Mouse (Mus musculus) ES-E14 (cell line): ENCODE measurements at regions not wholly inside any gene's neighbourhood (a gene's known extent, or its start where the extent isn't known, plus 50 kb on each side); places are given as distances from the start of the nearest gene placed in this dataset.

Experiments used
- DNase-seq: peaks from one replicate; pipeline ENCODE4 v3.0.0-alpha.2; 2013; ENCODE audit warnings: low read depth, low spot score
- H3K27ac ChIP-seq: 2 replicates; pipeline ENCODE4 v1.5.1; 2012; ENCODE audit warnings: low read depth, mild to moderate bottlenecking, low read length, moderate library complexity, mixed read lengths; ENCODE audit not compliant: poor library complexity, insufficient read depth, severe bottlenecking
- H3K36me3 ChIP-seq: 2 replicates; pipeline ENCODE4 v1.6.1; 2012; ENCODE audit warnings: mild to moderate bottlenecking, low read length, moderate library complexity, mixed read lengths; ENCODE audit not compliant: control insufficient read depth, poor library complexity, insufficient read depth, severe bottlenecking
- H3K4me1 ChIP-seq, 2 experiments: fragments of 150-350 bp in 1 of 2; sonication (generic) in 1 of 2; 2 replicates each; pipeline ENCODE4 v1.6.1; 2012; ENCODE audit warnings: low read length in 2 of 2, mild to moderate bottlenecking in 1 of 2, mixed read lengths in 1 of 2; ENCODE audit not compliant: control insufficient read depth in 2 of 2, insufficient read depth in 2 of 2, poor library complexity in 1 of 2
- H3K4me3 ChIP-seq, 2 experiments: fragments of 150-350 bp in 1 of 2; sonication (generic) in 1 of 2; 2 replicates each; pipeline ENCODE4 v1.5.1; 2012; ENCODE audit warnings: low read length in 2 of 2, low read depth in 1 of 2, mild to moderate bottlenecking in 1 of 2, mixed read lengths in 1 of 2; ENCODE audit not compliant: insufficient read depth in 1 of 2, poor library complexity in 1 of 2, severe bottlenecking in 1 of 2
- H3K9ac ChIP-seq: 2 replicates; pipeline ENCODE4 v1.6.1; 2012; ENCODE audit warnings: low read depth, mild to moderate bottlenecking, low read length, mixed read lengths; ENCODE audit not compliant: poor library complexity, insufficient read depth, severe bottlenecking
- H3K9me3 ChIP-seq: fragments of 150-350 bp; sonication (generic); 2 replicates; pipeline ENCODE4 v1.6.1; 2012; ENCODE audit warnings: low read depth, mild to moderate bottlenecking, low read length; ENCODE audit not compliant: control insufficient read depth, insufficient read depth
- CHD2 ChIP-seq: IDR thresholded peaks from 2 replicates; pipeline ENCODE4 v1.6.1; 2014; ENCODE audit warnings: mild to moderate bottlenecking, low read depth, low read length, inconsistent platforms
- HCFC1 ChIP-seq: IDR thresholded peaks from 2 replicates; pipeline ENCODE4 v1.6.1; 2012; ENCODE audit warnings: low read length, inconsistent platforms, borderline replicate concordance; ENCODE audit not compliant: insufficient read depth
- MAFK ChIP-seq: IDR thresholded peaks from 2 replicates; pipeline ENCODE4 v1.6.1; 2014; ENCODE audit warnings: mild to moderate bottlenecking, low read depth, low read length, inconsistent platforms; ENCODE audit not compliant: insufficient read depth
- ZC3H11A ChIP-seq: IDR thresholded peaks from 2 replicates; pipeline ENCODE4 v1.6.1; 2012; ENCODE audit warnings: low read depth, mild to moderate bottlenecking, inconsistent platforms, low read length, borderline replicate concordance
- ZNF384 ChIP-seq: IDR thresholded peaks from 2 replicates; pipeline ENCODE4 v1.6.1; 2012; ENCODE audit warnings: low read depth, low read length, inconsistent platforms
- in situ Hi-C, 2 experiments: fragments of 600-800 bp; cut with MboI; formaldehyde crosslinking; loops; one replicate each; pipeline ENCODE4 v1.15.1; 2025; ENCODE audit warnings: low sequenced_read_pairs in 2 of 2, inconsistent platforms in 1 of 2; ENCODE audit not compliant: unreplicated experiment in 2 of 2

GRCm38 (mm10) chr14:89844888-89845287 lies 1373.7 kb upstream of the Pcdh20 start:
- no peaks in the 10 kb centered on the region for H3K4me1 ChIP-seq
- no peaks in the 10 kb centered on the region for H3K36me3 ChIP-seq
- no peak overlapping the region for H3K27ac ChIP-seq
- H3K9me3 ChIP-seq, result no peaks in the 10 kb centered on the region
- H3K4me3 ChIP-seq, result no peak overlapping the region
- TF ChIP-seq CHD2 (no peak), ZC3H11A (no peak), HCFC1 (no peak), MAFK (no peak), ZNF384 (no peak)
- in situ Hi-C loops, result no loop called here
- DNase-seq, result no peak
- H3K9ac ChIP-seq, result no peak overlapping the region

GRCm38 (mm10) chr14:89826731-89827130 lies 1355.5 kb upstream of the Pcdh20 start:
- Histone ChIP-seq H3K27ac (no peak overlapping the region), H3K36me3 (no peaks in the 10 kb centered on the region), H3K4me3 (no peak overlapping the region), H3K9ac (no peak overlapping the region), H3K9me3 (no peaks in the 10 kb centered on the region), H3K4me1 (no peaks in the 10 kb centered on the region)
- TF ChIP-seq ZNF384, result no peak
- no peak for TF ChIP-seq MAFK
- TF ChIP-seq CHD2, result no peak
- TF ChIP-seq HCFC1, result no peak
- TF ChIP-seq ZC3H11A, result no peak
- in situ Hi-C loops, result no loop called here
- no peak for DNase-seq

- in situ Hi-C loops, result no loop called here
- TF ChIP-seq ZNF384 (no peak), HCFC1 (no peak)
- no peaks in the 10 kb centered on the region for H3K4me1 ChIP-seq
- no peak overlapping the region for H3K27ac ChIP-seq
- no peak for DNase-seq
- no peaks in the 10 kb centered on the region for H3K9me3 ChIP-seq
- no peak overlapping the region for H3K9ac ChIP-seq
- no peaks in the 10 kb centered on the region for H3K36me3 ChIP-seq
- H3K4me3 ChIP-seq, result no peak overlapping the region
Observed at GRCm38 (mm10) chr14:89826001-89826400, 1354.8 kb upstream of the Pcdh20 start.

- TF ChIP-seq HCFC1 (no peak), ZC3H11A (no peak)
- Histone ChIP-seq H3K9ac (no peak overlapping the region), H3K36me3 (no peaks in the 10 kb centered on the region), H3K9me3 (no peaks in the 10 kb centered on the region), H3K27ac (no peak overlapping the region), H3K4me3 (no peak overlapping the region), H3K4me1 (no peaks in the 10 kb centered on the region)
- in situ Hi-C loops, result no loop called here
- no peak for DNase-seq
Observed at GRCm38 (mm10) chr14:89823436-89823835, 1352.2 kb upstream of the Pcdh20 start.

DNA sequence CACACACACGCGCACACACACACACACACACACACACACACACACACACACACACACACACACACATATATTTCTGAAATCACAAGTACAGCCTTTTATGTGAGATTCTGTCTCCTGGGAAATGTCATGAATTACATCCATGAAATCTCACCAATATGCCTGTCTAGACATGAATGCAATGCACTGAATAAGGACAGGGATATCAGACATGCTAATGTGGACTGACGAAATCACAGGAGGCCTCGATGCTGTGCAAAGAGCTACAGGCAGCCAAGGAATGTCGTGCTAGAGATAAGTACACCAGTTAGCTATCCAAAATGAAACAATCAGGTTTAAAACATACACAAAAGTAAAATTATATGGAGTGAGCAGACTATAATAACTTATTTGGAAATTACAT lies 1351.0 kb upstream of the Pcdh20 start:
- H3K4me3 ChIP-seq, result no peak overlapping the region
- H3K9me3 ChIP-seq, result no peaks in the 10 kb centered on the region
- H3K4me1 ChIP-seq, result no peaks in the 10 kb centered on the region
- H3K9ac ChIP-seq, result no peak overlapping the region
- no peaks in the 10 kb centered on the region for H3K36me3 ChIP-seq
- in situ Hi-C loops, result no loop called here
- no peak overlapping the region for H3K27ac ChIP-seq
- DNase-seq, result no peak
- no peak for TF ChIP-seq MAFK
- TF ChIP-seq ZNF384, result no peak
- TF ChIP-seq CHD2, result no peak
- TF ChIP-seq ZC3H11A, result no peak
- TF ChIP-seq HCFC1, result no peak
